Mouse (Mus musculus): Measurements from ENCODE around the gene Hsf4. TPM values are rescaled to one million over a fixed set of nuclear protein-coding genes. Genes with fewer than 3 reads are reported as not detected.

Hsf4 gene
- polyA plus RNA-seq, 1 experiment from 2014 or later = 0.09 TPM

GRCm38 (mm10) chr8:105305211-105306145, 35.9 kb downstream of the Hsf4 start, which contains the start of gene Elmo3:
Gene Elmo3, plus strand, starts transcription at chr8:105305601.
- peaks cover 88% of the 10 kb centered on the region for H3K36me3 ChIP-seq

GRCm38 (mm10) chr8:105306146-105306691, 36.6 kb downstream of the Hsf4 start:
- WGBS = 62% methylated on average over 5 of the region's 5 CpGs
- Histone ChIP-seq H3K27ac (peak overlapping the region; percentile 64), H3K27me3 (ENCODE audit: insufficient read depth, poor library complexity, severe bottlenecking) (no peaks in the 10 kb centered on the region), H3K36me3 (peaks cover 88% of the 10 kb centered on the region), H3K9me3 (no peaks in the 10 kb centered on the region), H3K4me1 (replicated peaks) (peaks cover 21% of the 10 kb centered on the region), H3K4me3 (peak overlapping the region; percentile 38)
- no peak for DNase-seq (ENCODE audit: low spot score)

More at GRCm38 (mm10) chr8:105305211-105306145, 35.9 kb downstream of the Hsf4 start, which contains the start of gene Elmo3:
- H3K4me1 ChIP-seq (replicated peaks) = peaks cover 21% of the 10 kb centered on the region
- H3K9me3 ChIP-seq = no peaks in the 10 kb centered on the region
- 8% methylated on average over 29 of the region's 30 CpGs for WGBS
- H3K4me3 ChIP-seq = peak within 1 kb of the TSS; percentile 38
- DNase-seq (ENCODE audit: low spot score) = peak; percentile 51
- H3K27me3 ChIP-seq (ENCODE audit: insufficient read depth, poor library complexity, severe bottlenecking) = no peaks in the 10 kb centered on the region
- peak within 1 kb of the TSS; percentile 64 for H3K27ac ChIP-seq

- Histone ChIP-seq H3K4me3 (no peak overlapping the region), H3K27ac (no peak overlapping the region), H3K4me1 (replicated peaks) (peaks cover 21% of the 10 kb centered on the region), H3K36me3 (peaks cover 88% of the 10 kb centered on the region), H3K27me3 (ENCODE audit: insufficient read depth, poor library complexity, severe bottlenecking) (no peaks in the 10 kb centered on the region), H3K9me3 (no peaks in the 10 kb centered on the region)
- WGBS = 94% methylated on average over 13 of the region's 13 CpGs
- DNase-seq (ENCODE audit: low spot score) = no peak
Measured at GRCm38 (mm10) chr8:105307670-105308069, 38.1 kb downstream of the Hsf4 start.

- Histone ChIP-seq H3K9me3 (no peaks in the 10 kb centered on the region), H3K4me3 (no peak overlapping the region), H3K4me1 (replicated peaks) (peaks cover 21% of the 10 kb centered on the region), H3K27me3 (ENCODE audit: insufficient read depth, poor library complexity, severe bottlenecking) (no peaks in the 10 kb centered on the region), H3K36me3 (peaks cover 88% of the 10 kb centered on the region), H3K27ac (no peak overlapping the region)
- no peak for DNase-seq (ENCODE audit: low spot score)
- 93% methylated on average over 10 of the region's 10 CpGs for WGBS
Measured at GRCm38 (mm10) chr8:105308428-105308827, 38.8 kb downstream of the Hsf4 start.

- Histone ChIP-seq H3K4me1 (replicated peaks) (peaks cover 21% of the 10 kb centered on the region), H3K27me3 (ENCODE audit: insufficient read depth, poor library complexity, severe bottlenecking) (no peaks in the 10 kb centered on the region), H3K4me3 (no peak overlapping the region), H3K9me3 (no peaks in the 10 kb centered on the region), H3K36me3 (peaks cover 88% of the 10 kb centered on the region), H3K27ac (no peak overlapping the region)
- no peak for DNase-seq (ENCODE audit: low spot score)
- WGBS = 85% methylated on average over 15 of the region's 15 CpGs
Measured at GRCm38 (mm10) chr8:105309142-105309847, 39.7 kb downstream of the Hsf4 start.

- no peaks in the 10 kb centered on the region for H3K27me3 ChIP-seq (ENCODE audit: insufficient read depth, poor library complexity, severe bottlenecking)
- 86% methylated on average over 8 of the region's 8 CpGs for WGBS
Measured at GRCm38 (mm10) chr8:105310118-105310517, 40.5 kb downstream of the Hsf4 start.

GRCm38 (mm10) chr8:105311718-105312117, 42.1 kb downstream of the Hsf4 start:
- Histone ChIP-seq H3K27ac (no peak overlapping the region), H3K9me3 (no peaks in the 10 kb centered on the region), H3K4me3 (no peak overlapping the region), H3K27me3 (ENCODE audit: insufficient read depth, poor library complexity, severe bottlenecking) (no peaks in the 10 kb centered on the region), H3K4me1 (replicated peaks) (no peaks in the 10 kb centered on the region), H3K36me3 (peaks cover 99% of the 10 kb centered on the region)
- DNase-seq (ENCODE audit: low spot score) = no peak
- 79% methylated on average over 1 of the region's 1 CpGs for WGBS

More at GRCm38 (mm10) chr8:105310118-105310517, 40.5 kb downstream of the Hsf4 start:
- DNase-seq (ENCODE audit: low spot score) = no peak
- Histone ChIP-seq H3K9me3 (no peaks in the 10 kb centered on the region), H3K27ac (no peak overlapping the region), H3K4me3 (no peak overlapping the region), H3K36me3 (peaks cover 88% of the 10 kb centered on the region), H3K4me1 (replicated peaks) (peaks cover 15% of the 10 kb centered on the region)

- 89% methylated on average over 8 of the region's 8 CpGs for WGBS
- no peaks in the 10 kb centered on the region for H3K9me3 ChIP-seq
- H3K4me3 ChIP-seq = no peak overlapping the region
- H3K4me1 ChIP-seq (replicated peaks) = no peaks in the 10 kb centered on the region
- no peak for DNase-seq (ENCODE audit: low spot score)
- H3K36me3 ChIP-seq = peaks cover 97% of the 10 kb centered on the region
- H3K27me3 ChIP-seq (ENCODE audit: insufficient read depth, poor library complexity, severe bottlenecking) = no peaks in the 10 kb centered on the region
- H3K27ac ChIP-seq = no peak overlapping the region
Measured at GRCm38 (mm10) chr8:105312891-105313481, 43.4 kb downstream of the Hsf4 start.

- no peaks in the 10 kb centered on the region for H3K27me3 ChIP-seq (ENCODE audit: insufficient read depth, poor library complexity, severe bottlenecking)
- H3K4me1 ChIP-seq (replicated peaks) = no peaks in the 10 kb centered on the region
- no peaks in the 10 kb centered on the region for H3K9me3 ChIP-seq
- H3K4me3 ChIP-seq = no peak overlapping the region
- H3K36me3 ChIP-seq = peaks cover 97% of the 10 kb centered on the region
- DNase-seq (ENCODE audit: low spot score) = no peak
- 81% methylated on average over 9 of the region's 9 CpGs for WGBS
- no peak overlapping the region for H3K27ac ChIP-seq
Measured at GRCm38 (mm10) chr8:105313622-105314402, 44.2 kb downstream of the Hsf4 start.

GRCm38 (mm10) chr8:105315073-105315769, 45.6 kb downstream of the Hsf4 start:
- Histone ChIP-seq H3K36me3 (peaks cover 96% of the 10 kb centered on the region), H3K4me3 (no peak overlapping the region), H3K27me3 (ENCODE audit: insufficient read depth, poor library complexity, severe bottlenecking) (no peaks in the 10 kb centered on the region), H3K9me3 (no peaks in the 10 kb centered on the region), H3K4me1 (replicated peaks) (no peaks in the 10 kb centered on the region), H3K27ac (no peak overlapping the region)
- no peak for DNase-seq (ENCODE audit: low spot score)
- 94% methylated on average over 18 of the region's 18 CpGs for WGBS

GRCm38 (mm10) chr8:105317941-105318340, 48.3 kb downstream of the Hsf4 start:
- Histone ChIP-seq H3K27ac (no peak overlapping the region), H3K27me3 (ENCODE audit: insufficient read depth, poor library complexity, severe bottlenecking) (no peaks in the 10 kb centered on the region), H3K4me1 (replicated peaks) (no peaks in the 10 kb centered on the region), H3K4me3 (no peak overlapping the region), H3K9me3 (no peaks in the 10 kb centered on the region), H3K36me3 (peaks cover 76% of the 10 kb centered on the region)
- no peak for DNase-seq (ENCODE audit: low spot score)
- WGBS = 90% methylated on average over 4 of the region's 4 CpGs

Data from hindbrain, embryonic 10.5 days (tissue).